Mouse (Mus musculus) kidney, adult 2 months (tissue): ENCODE data around the gene Drg2. TPM values are rescaled to one million over a fixed set of nuclear protein-coding genes. Genes with fewer than 3 reads are reported as not detected.

ENCODE experiments used
- DNase-seq: peaks from one replicate; pipeline ENCODE4 v3.0.0; 2021
- H3K27ac ChIP-seq: fragments of 200-500 bp; 2 replicates; pipeline ENCODE4 v1.5.1; 2012; ENCODE audit warnings: low read depth, low read length, control low read depth, inconsistent platforms; ENCODE audit not compliant: insufficient read depth
- H3K27me3 ChIP-seq: fragments of 200-500 bp; replicated peaks from 2 replicates; pipeline ENCODE4 v1.6.1; 2012; ENCODE audit warnings: mild to moderate bottlenecking, moderate library complexity, low read length, inconsistent platforms; ENCODE audit not compliant: control insufficient read depth, insufficient read depth
- H3K36me3 ChIP-seq: fragments of 200-500 bp; 2 replicates; pipeline ENCODE4 v1.6.1; 2012; ENCODE audit warnings: mild to moderate bottlenecking, moderate library complexity, low read length, inconsistent platforms; ENCODE audit not compliant: control insufficient read depth, insufficient read depth
- H3K4me1 ChIP-seq: fragments of 200-500 bp; 2 replicates; pipeline ENCODE4 v1.6.1; 2011; ENCODE audit warnings: low read length; ENCODE audit not compliant: control insufficient read depth, insufficient read depth
- H3K4me3 ChIP-seq: fragments of 200-500 bp; 2 replicates; pipeline ENCODE4 v1.5.1; 2011; ENCODE audit warnings: mild to moderate bottlenecking, low read depth, low read length, control low read depth; ENCODE audit not compliant: insufficient read depth
- CTCF ChIP-seq: fragments of 200-500 bp; conservative IDR thresholded peaks from 2 replicates; pipeline ENCODE4 v1.5.1; 2011; ENCODE audit warnings: low read depth, mild to moderate bottlenecking, control low read depth, low read length, moderate library complexity, mixed read lengths; ENCODE audit not compliant: insufficient read depth, insufficient read length
- POLR2A ChIP-seq: fragments of 200-500 bp; IDR thresholded peaks from one replicate; pipeline ENCODE4 v1.6.1; 2011; ENCODE audit warnings: low read depth, low read length, control low read depth
- WGBS: fragments of 180-500 bp; shearing (Covaris S2); methylation state at CpG from one replicate; pipeline ENCODE4 v1.1.7; 2018; 5-methylcytosine and 5-hydroxymethylcytosine counted together
- polyA plus RNA-seq: library from polyadenylated mRNA; depleted of rRNA; stranded (reverse); fragments of >200 nt; gene quantifications from 2 replicates; pipeline ENCODE4 v1.2.3, GENCODE M21; 2012; rRNA removed

The Drg2 gene
- polyA plus RNA-seq, 1 experiment: 64.8 TPM

- Histone ChIP-seq H3K4me3 (no peak overlapping the region), H3K36me3 (no peaks in the 10 kb centered on the region), H3K27ac (no peak overlapping the region), H3K4me1 (no peaks in the 10 kb centered on the region), H3K27me3 (no peaks in the 10 kb centered on the region)
- TF ChIP-seq CTCF (no peak), POLR2A (no peak)
- WGBS: 65% methylated on average over 2 of the region's 2 CpGs
- DNase-seq: no peak
These were observed 41.3 kb downstream of the Drg2 start for GRCm38 (mm10) chr11:60495692-60496091.

- Histone ChIP-seq H3K27ac (no peak overlapping the region), H3K36me3 (no peaks in the 10 kb centered on the region), H3K27me3 (no peaks in the 10 kb centered on the region), H3K4me3 (no peak overlapping the region), H3K4me1 (no peaks in the 10 kb centered on the region)
- WGBS: 87% methylated on average over 13 of the region's 13 CpGs
- no peak for TF ChIP-seq CTCF
- no peak for TF ChIP-seq POLR2A
- DNase-seq: no peak
These were observed 52.9 kb downstream of the Drg2 start for GRCm38 (mm10) chr11:60507281-60507680.

GRCm38 (mm10) chr11:60508950-60509349 is 54.6 kb downstream of the Drg2 start:
- no peak for TF ChIP-seq CTCF
- no peak for TF ChIP-seq POLR2A
- Histone ChIP-seq H3K4me1 (no peaks in the 10 kb centered on the region), H3K4me3 (no peak overlapping the region), H3K36me3 (no peaks in the 10 kb centered on the region), H3K27me3 (no peaks in the 10 kb centered on the region), H3K27ac (no peak overlapping the region)
- no peak for DNase-seq
- WGBS: 9% methylated on average over 11 of the region's 11 CpGs

GRCm38 (mm10) chr11:60509500-60509899 is 55.1 kb downstream of the Drg2 start:
- H3K27me3 ChIP-seq: no peaks in the 10 kb centered on the region
- DNase-seq: no peak
- peak overlapping the region; percentile 28 for H3K4me3 ChIP-seq
- H3K4me1 ChIP-seq: no peaks in the 10 kb centered on the region
- 4% methylated on average over 25 of the region's 25 CpGs for WGBS
- no peaks in the 10 kb centered on the region for H3K36me3 ChIP-seq
- TF ChIP-seq POLR2A (no peak), CTCF (no peak)
- H3K27ac ChIP-seq: no peak overlapping the region

GRCm38 (mm10) chr11:60511893-60512292 is 57.5 kb downstream of the Drg2 start:
- H3K27ac ChIP-seq: no peak overlapping the region
- DNase-seq: no peak
- no peak overlapping the region for H3K4me3 ChIP-seq
- no peaks in the 10 kb centered on the region for H3K27me3 ChIP-seq
- no peaks in the 10 kb centered on the region for H3K36me3 ChIP-seq
- 69% methylated on average over 1 of the region's 1 CpGs for WGBS
- no peaks in the 10 kb centered on the region for H3K4me1 ChIP-seq
- TF ChIP-seq CTCF (no peak), POLR2A (no peak)

- Histone ChIP-seq H3K36me3 (no peaks in the 10 kb centered on the region), H3K27me3 (no peaks in the 10 kb centered on the region), H3K27ac (no peak overlapping the region), H3K4me3 (no peak overlapping the region), H3K4me1 (no peaks in the 10 kb centered on the region)
- TF ChIP-seq CTCF (peak; percentile 23; the same call in 1 of the 2 replicates), POLR2A (no peak)
- WGBS: 89% methylated on average over 2 of the region's 2 CpGs
- no peak for DNase-seq
These were observed 58.1 kb downstream of the Drg2 start for GRCm38 (mm10) chr11:60512520-60512919.

GRCm38 (mm10) chr11:60514941-60515340 is 60.5 kb downstream of the Drg2 start:
- no peak for TF ChIP-seq CTCF
- TF ChIP-seq POLR2A: no peak
- H3K27ac ChIP-seq: no peak overlapping the region
- H3K36me3 ChIP-seq: no peaks in the 10 kb centered on the region
- no peak for DNase-seq
- 67% methylated on average over 2 of the region's 2 CpGs for WGBS
- no peaks in the 10 kb centered on the region for H3K4me1 ChIP-seq
- H3K4me3 ChIP-seq: no peak overlapping the region
- H3K27me3 ChIP-seq: no peaks in the 10 kb centered on the region

GRCm38 (mm10) chr11:60518305-60518704 is 63.9 kb downstream of the Drg2 start:
- TF ChIP-seq POLR2A (no peak), CTCF (no peak)
- Histone ChIP-seq H3K27ac (no peak overlapping the region), H3K4me3 (no peak overlapping the region), H3K36me3 (no peaks in the 10 kb centered on the region), H3K27me3 (no peaks in the 10 kb centered on the region), H3K4me1 (no peaks in the 10 kb centered on the region)
- 61% methylated on average over 4 of the region's 4 CpGs for WGBS
- peak; percentile 56 for DNase-seq

Other genes with a start within 250 kb of the Drg2 start
- 89.1 and 123 TPM in 2 replicates for gene Srebf1, start 232.0 kb upstream of the Drg2 start, polyA plus RNA-seq
- 95.2 and 125 TPM in 2 replicates for gene Tom1l2, start 101.7 kb upstream of the Drg2 start, polyA plus RNA-seq
- gene Drc3, start 101.3 kb upstream of the Drg2 start, polyA plus RNA-seq: 2.6 and 2.8 TPM in 2 replicates
- gene Gid4, start 37.4 kb upstream of the Drg2 start, polyA plus RNA-seq: 24.3 and 25.5 TPM in 2 replicates
- gene Atpaf2, start 36.1 kb upstream of the Drg2 start, polyA plus RNA-seq: 39.6 and 40.3 TPM in 2 replicates
- gene Myo15, start 14.7 kb downstream of the Drg2 start, polyA plus RNA-seq: 0.14 and 0.24 TPM in 2 replicates
- gene Alkbh5, start 81.8 kb downstream of the Drg2 start, polyA plus RNA-seq: 38.8 and 39.7 TPM in 2 replicates
- gene Llgl1, start 245.1 kb downstream of the Drg2 start, polyA plus RNA-seq: 26.2 and 30.6 TPM in 2 replicates